Mouse (Mus musculus): ENCODE data around the gene Cnp. TPM values are rescaled to one million over a fixed set of nuclear protein-coding genes. Genes with fewer than 3 reads are reported as not detected.

Cnp gene
- total and polyA plus RNA-seq, 3 experiments, result 19.0 to 20.8 TPM; not detected in 1

DNA sequence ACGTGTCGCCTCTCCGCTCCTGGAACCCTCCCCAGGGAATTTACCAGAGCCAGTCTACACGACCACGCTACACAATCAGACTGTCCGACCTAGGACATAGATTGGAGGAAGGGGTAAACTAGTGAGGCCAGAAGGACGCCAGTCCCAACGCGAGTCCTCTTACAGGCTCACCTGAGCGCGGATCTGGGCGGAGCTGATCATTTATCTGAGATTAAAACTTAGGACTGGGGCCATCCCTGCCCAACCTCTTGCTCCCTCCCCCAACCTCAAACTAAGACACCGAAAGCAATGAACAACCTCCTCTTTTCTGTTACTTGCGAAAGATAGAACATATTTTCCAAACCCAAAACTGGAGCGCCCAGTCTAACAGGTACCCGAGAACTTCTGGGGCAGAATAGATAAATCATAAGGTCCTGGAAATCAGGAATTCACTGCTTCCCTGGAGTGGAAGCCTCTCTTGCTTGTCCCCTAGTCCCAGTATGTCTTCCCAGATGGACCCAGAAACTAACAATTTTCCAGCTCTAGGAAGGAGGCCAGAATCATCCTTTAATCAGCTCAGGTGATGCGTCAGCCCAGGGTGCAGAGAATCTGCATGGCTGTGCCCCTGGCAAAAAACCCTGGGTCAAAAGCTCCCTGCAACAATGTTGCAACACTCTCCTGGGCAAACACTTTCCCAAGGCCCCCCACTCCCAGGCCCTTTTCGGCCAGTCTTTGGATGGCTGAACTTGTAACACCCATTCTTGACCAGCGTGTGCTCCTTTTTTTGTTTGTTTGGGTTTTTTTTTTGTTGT, 46.1 kb upstream of the Cnp start:
- TF ChIP-seq RAD21 (IDR thresholded peaks at IDR 0.05; ENCODE audit: low read depth, low read length) (no peak), CTCF (IDR thresholded peaks at IDR 0.05 in 2 of 3, conservative IDR thresholded peaks at IDR 0.05 in 1 of 3; ENCODE audit: control insufficient read depth in 1 of 3, insufficient read depth in 1 of 3, low read depth in 2 of 3, low read length in 3 of 3, poor library complexity in 1 of 3, severe bottlenecking in 1 of 3) (no peak), TAL1 (IDR thresholded peaks at IDR 0.05; ENCODE audit: low read length) (no peak), GABPA (IDR thresholded peaks at IDR 0.05; ENCODE audit: low read depth, low read length) (no peak), POLR2AphosphoS5 (IDR thresholded peaks at IDR 0.05; ENCODE audit: borderline replicate concordance, low read depth, low read length) (no peak), BHLHE40 (IDR thresholded peaks at IDR 0.05; ENCODE audit: borderline replicate concordance, low read depth, low read length) (no peak), TBP (IDR thresholded peaks at IDR 0.05; ENCODE audit: low read depth, low read length) (no peak), MAX (IDR thresholded peaks at IDR 0.05; ENCODE audit: low read length) (no peak), MYC (IDR thresholded peaks at IDR 0.05; ENCODE audit: low read depth, low read length) (no peak), SIN3A (IDR thresholded peaks at IDR 0.05; ENCODE audit: low read length) (no peak; the same call in 1 of the 2 replicates), USF2 (IDR thresholded peaks at IDR 0.05; ENCODE audit: borderline replicate concordance in 1 of 2, insufficient read depth in 1 of 2, low read depth in 1 of 2, low read length in 2 of 2) (no peak), MAZ (IDR thresholded peaks at IDR 0.05; ENCODE audit: low read depth, low read length) (no peak), MAFK (IDR thresholded peaks at IDR 0.05; ENCODE audit: borderline replicate concordance, low read depth, low read length) (no peak), CHD2 (IDR thresholded peaks at IDR 0.05; ENCODE audit: low read length) (no peak), TCF12 (IDR thresholded peaks at IDR 0.05; ENCODE audit: low read depth, low read length) (no peak), ELF1 (IDR thresholded peaks at IDR 0.05; ENCODE audit: low read depth, low read length) (no peak), EP300 (IDR thresholded peaks at IDR 0.05; ENCODE audit: low read depth in 1 of 2, low read length in 2 of 2) (no peak), KAT2A (conservative IDR thresholded peaks at IDR 0.05; ENCODE audit: low read depth, low read length) (no peak), ZMIZ1 (IDR thresholded peaks at IDR 0.05; ENCODE audit: low read depth, low read length) (no peak), JUND (IDR thresholded peaks at IDR 0.05; ENCODE audit: low read depth, low read length) (no peak)
- Histone ChIP-seq H3K79me2 (ENCODE audit: control insufficient read depth, insufficient read depth, low read length, poor library complexity) (peaks cover 30% of the 10 kb centered on the region), H3K36me3 (ENCODE audit: control insufficient read depth in 1 of 2, insufficient read depth in 2 of 2, low read length in 2 of 2) (peaks cover 4 to 23% of the 10 kb centered on the region in 2 experiments; a peak in 2 of 4 replicates), H3K9ac (ENCODE audit: control insufficient read depth, low read depth, low read length, poor library complexity, severe bottlenecking) (peak overlapping the region; percentile 74), H3K4me3 (ENCODE audit: control insufficient read depth in 1 of 2, insufficient read depth in 1 of 2, low read depth in 2 of 2, low read length in 2 of 2) (peak overlapping the region; percentile 62 to 88), H3K27me3 (ENCODE audit: control insufficient read depth in 1 of 2, insufficient read depth in 2 of 2, low read length in 2 of 2) (no peaks in the 10 kb centered on the region), H3K4me1 (ENCODE audit: control insufficient read depth in 1 of 2, insufficient read depth in 2 of 2, low read length in 2 of 2) (peaks cover 0 to 22% of the 10 kb centered on the region in 2 experiments; a peak in 3 of 4 replicates), H3K27ac (ENCODE audit: control insufficient read depth, low read depth, low read length) (peak overlapping the region; percentile 12; the same call in 1 of the 2 replicates), H3K9me3 (replicated peaks; ENCODE audit: insufficient read depth, low read length) (no peaks in the 10 kb centered on the region)
- no peak for DNase-seq (ENCODE audit: low read depth, low spot score)

Measured in MEL (cell line).